Mouse (Mus musculus) kidney, adult 2 months (tissue): ENCODE measurements at regions not wholly inside any gene's neighbourhood (a gene's known extent, or its start where the extent isn't known, plus 50 kb on each side); places are given as distances from the start of the nearest gene placed in this dataset.

Experiments
- DNase-seq: peaks from one replicate; pipeline ENCODE4 v3.0.0; 2021
- H3K27ac ChIP-seq: fragments of 200-500 bp; 2 replicates; pipeline ENCODE4 v1.5.1; 2012; ENCODE audit warnings: low read depth, low read length, control low read depth, inconsistent platforms; ENCODE audit not compliant: insufficient read depth
- H3K27me3 ChIP-seq: fragments of 200-500 bp; replicated peaks from 2 replicates; pipeline ENCODE4 v1.6.1; 2012; ENCODE audit warnings: mild to moderate bottlenecking, moderate library complexity, low read length, inconsistent platforms; ENCODE audit not compliant: control insufficient read depth, insufficient read depth
- H3K36me3 ChIP-seq: fragments of 200-500 bp; 2 replicates; pipeline ENCODE4 v1.6.1; 2012; ENCODE audit warnings: mild to moderate bottlenecking, moderate library complexity, low read length, inconsistent platforms; ENCODE audit not compliant: control insufficient read depth, insufficient read depth
- H3K4me1 ChIP-seq: fragments of 200-500 bp; 2 replicates; pipeline ENCODE4 v1.6.1; 2011; ENCODE audit warnings: low read length; ENCODE audit not compliant: control insufficient read depth, insufficient read depth
- H3K4me3 ChIP-seq: fragments of 200-500 bp; 2 replicates; pipeline ENCODE4 v1.5.1; 2011; ENCODE audit warnings: mild to moderate bottlenecking, low read depth, low read length, control low read depth; ENCODE audit not compliant: insufficient read depth
- CTCF ChIP-seq: fragments of 200-500 bp; conservative IDR thresholded peaks from 2 replicates; pipeline ENCODE4 v1.5.1; 2011; ENCODE audit warnings: low read depth, mild to moderate bottlenecking, control low read depth, low read length, moderate library complexity, mixed read lengths; ENCODE audit not compliant: insufficient read depth, insufficient read length
- POLR2A ChIP-seq: fragments of 200-500 bp; IDR thresholded peaks from one replicate; pipeline ENCODE4 v1.6.1; 2011; ENCODE audit warnings: low read depth, low read length, control low read depth
- WGBS: fragments of 180-500 bp; shearing (Covaris S2); methylation state at CpG from one replicate; pipeline ENCODE4 v1.1.7; 2018; 5-methylcytosine and 5-hydroxymethylcytosine counted together

- WGBS: 45% methylated on average over 6 of the region's 6 CpGs
- Histone ChIP-seq H3K4me3 (no peak overlapping the region), H3K36me3 (no peaks in the 10 kb centered on the region), H3K27ac (no peak overlapping the region), H3K27me3 (no peaks in the 10 kb centered on the region), H3K4me1 (no peaks in the 10 kb centered on the region)
- TF ChIP-seq POLR2A: no peak
- no peak for TF ChIP-seq CTCF
- no peak for DNase-seq
Observed at GRCm38 (mm10) chr3:120810048-120810447, 361.4 kb downstream of the Rwdd3 start.

- Histone ChIP-seq H3K4me1 (no peaks in the 10 kb centered on the region), H3K4me3 (no peak overlapping the region), H3K36me3 (no peaks in the 10 kb centered on the region), H3K27me3 (no peaks in the 10 kb centered on the region), H3K27ac (no peak overlapping the region)
- 85% methylated on average over 9 of the region's 9 CpGs for WGBS
- no peak for DNase-seq
- TF ChIP-seq CTCF (no peak), POLR2A (no peak)
Observed at GRCm38 (mm10) chr3:120786659-120787058, 384.8 kb downstream of the Rwdd3 start.

- H3K27me3 ChIP-seq: no peaks in the 10 kb centered on the region
- no peak for DNase-seq
- no peaks in the 10 kb centered on the region for H3K36me3 ChIP-seq
- H3K4me1 ChIP-seq: no peaks in the 10 kb centered on the region
- TF ChIP-seq CTCF (no peak), POLR2A (no peak)
- 78% methylated on average over 6 of the region's 6 CpGs for WGBS
- H3K4me3 ChIP-seq: no peak overlapping the region
- no peak overlapping the region for H3K27ac ChIP-seq
Observed at GRCm38 (mm10) chr3:120781486-120781885, 390.0 kb downstream of the Rwdd3 start.

GRCm38 (mm10) chr3:120779091-120779490, 392.4 kb downstream of the Rwdd3 start:
- Histone ChIP-seq H3K27me3 (no peaks in the 10 kb centered on the region), H3K27ac (no peak overlapping the region), H3K4me1 (no peaks in the 10 kb centered on the region), H3K4me3 (no peak overlapping the region), H3K36me3 (no peaks in the 10 kb centered on the region)
- TF ChIP-seq POLR2A (no peak), CTCF (no peak)
- DNase-seq: no peak

GRCm38 (mm10) chr3:120774951-120775350, 396.5 kb downstream of the Rwdd3 start:
- no peak for TF ChIP-seq CTCF
- no peak for TF ChIP-seq POLR2A
- no peak overlapping the region for H3K4me3 ChIP-seq
- DNase-seq: no peak
- H3K27me3 ChIP-seq: no peaks in the 10 kb centered on the region; the same call in 1 of the 2 replicates
- H3K36me3 ChIP-seq: no peaks in the 10 kb centered on the region
- H3K4me1 ChIP-seq: no peaks in the 10 kb centered on the region
- no peak overlapping the region for H3K27ac ChIP-seq
- WGBS: 47% methylated on average over 6 of the region's 6 CpGs

GRCm38 (mm10) chr3:120761681-120762080, 409.8 kb downstream of the Rwdd3 start:
- peak overlapping the region; percentile 38; the same call in 1 of the 2 replicates for H3K27ac ChIP-seq
- WGBS: 80% methylated on average over 4 of the region's 4 CpGs
- H3K4me1 ChIP-seq: no peaks in the 10 kb centered on the region
- no peaks in the 10 kb centered on the region for H3K36me3 ChIP-seq
- no peaks in the 10 kb centered on the region for H3K27me3 ChIP-seq
- DNase-seq: no peak
- TF ChIP-seq CTCF: no peak
- TF ChIP-seq POLR2A: no peak
- H3K4me3 ChIP-seq: no peak overlapping the region

- H3K4me1 ChIP-seq: no peaks in the 10 kb centered on the region
- 0 out of 2 replicates have a peak overlapping the region, but pooled peaks have one; percentile 38 for H3K27ac ChIP-seq
- H3K27me3 ChIP-seq: no peaks in the 10 kb centered on the region
- no peak for TF ChIP-seq POLR2A
- no peak for TF ChIP-seq CTCF
- 80% methylated on average over 3 of the region's 3 CpGs for WGBS
- DNase-seq: no peak
- no peaks in the 10 kb centered on the region for H3K36me3 ChIP-seq
- H3K4me3 ChIP-seq: no peak overlapping the region
Observed at GRCm38 (mm10) chr3:120761223-120761622, 410.3 kb downstream of the Rwdd3 start.

- TF ChIP-seq CTCF: no peak
- TF ChIP-seq POLR2A: no peak
- WGBS: 72% methylated on average over 4 of the region's 4 CpGs
- Histone ChIP-seq H3K27me3 (no peaks in the 10 kb centered on the region), H3K4me1 (no peaks in the 10 kb centered on the region), H3K36me3 (no peaks in the 10 kb centered on the region), H3K4me3 (no peak overlapping the region), H3K27ac (no peak overlapping the region)
- no peak for DNase-seq
Observed at GRCm38 (mm10) chr3:120748513-120748912, 423.0 kb downstream of the Rwdd3 start.
